Mouse (Mus musculus) liver, adult 2 months (tissue): ENCODE measurements around the gene Med11.

Experiments
- CTCF ChIP-seq: fragments of 200-500 bp; IDR thresholded peaks from 2 replicates; pipeline ENCODE4 v1.5.1; 2011; ENCODE audit warnings: low read depth, low read length, control low read depth
- POLR2A ChIP-seq: fragments of 200-500 bp; IDR thresholded peaks from 2 replicates; pipeline ENCODE4 v1.6.1; 2011; ENCODE audit warnings: low read length, control low read depth; ENCODE audit not compliant: insufficient read depth; ENCODE audit errors: extremely low read depth

DNA sequence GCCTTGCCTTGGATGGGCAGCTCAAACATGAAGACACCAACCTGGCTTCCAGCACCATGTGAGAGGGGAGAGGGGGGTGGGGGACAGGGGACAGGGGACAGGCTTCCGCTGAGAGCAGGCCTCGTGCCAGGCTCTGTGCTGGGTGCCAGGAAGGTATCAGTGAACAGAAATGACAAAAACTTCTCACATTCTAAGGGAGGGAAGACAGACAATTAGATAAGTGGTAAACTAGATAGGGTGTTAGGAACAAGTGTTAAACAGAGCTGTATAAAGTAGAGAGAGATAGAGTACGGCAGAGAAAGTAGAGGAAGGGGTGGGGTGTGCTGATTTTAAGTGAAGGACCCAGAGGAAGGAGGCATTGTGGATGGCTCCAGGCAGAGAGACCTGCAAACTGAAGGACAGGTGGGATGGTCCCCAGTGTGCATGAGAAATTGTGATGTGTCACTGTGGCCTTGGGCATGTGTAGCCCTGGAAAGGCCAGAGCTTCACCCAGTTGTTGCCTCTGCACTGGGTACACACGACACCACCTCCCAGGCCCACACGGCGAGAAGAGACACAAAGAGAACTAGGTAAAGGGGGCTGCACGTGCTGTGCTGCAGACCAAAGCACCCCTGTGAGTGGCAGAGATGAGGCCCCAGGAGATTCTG, 12.9 kb upstream of the Med11 start:
- TF ChIP-seq CTCF, result no peak
- TF ChIP-seq POLR2A, result no peak
